Mouse (Mus musculus): ENCODE results near the gene Glce. TPM values are rescaled to one million over a fixed set of nuclear protein-coding genes. Genes with fewer than 3 reads are reported as not detected.

Gene Glce
- total RNA-seq, 2 experiments from 2014 or later = 0.08 to 0.42 TPM

- ATAC-seq (replicated peaks; ENCODE audit: low FRiP score, poor library complexity, severe bottlenecking) = no peak
Measured at GRCm38 (mm10) chr9:62125986-62126575, 3.6 kb upstream of the Glce start.

DNA sequence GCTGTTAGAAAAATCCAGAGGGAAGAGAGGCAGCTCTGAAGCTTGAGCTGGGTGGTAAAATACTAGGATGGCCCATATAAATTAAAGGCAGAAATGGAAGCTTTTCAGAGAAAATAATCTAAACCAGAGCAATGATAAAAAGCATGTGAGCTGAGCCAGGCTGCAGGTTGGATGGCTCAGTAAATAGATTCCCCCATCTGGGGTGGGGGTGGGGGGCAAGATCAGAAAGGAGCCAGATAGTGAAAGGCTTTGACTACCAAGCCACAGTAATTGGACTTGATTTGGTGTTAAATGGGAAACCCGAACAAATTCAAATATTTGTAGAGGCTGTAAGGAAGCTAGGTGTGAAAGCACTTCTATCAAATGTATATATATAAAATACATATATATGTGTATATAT is 1.8 kb upstream of the Glce start:
- no peak for ATAC-seq (replicated peaks; ENCODE audit: low FRiP score, poor library complexity, severe bottlenecking)

- ATAC-seq (replicated peaks; ENCODE audit: low FRiP score, poor library complexity, severe bottlenecking) = no peak
Measured at GRCm38 (mm10) chr9:62123496-62123895, 1.0 kb upstream of the Glce start.

- ATAC-seq (replicated peaks; ENCODE audit: low FRiP score, poor library complexity, severe bottlenecking) = no peak
Measured at GRCm38 (mm10) chr9:62121551-62122447, 656 bp downstream of the Glce start.

DNA sequence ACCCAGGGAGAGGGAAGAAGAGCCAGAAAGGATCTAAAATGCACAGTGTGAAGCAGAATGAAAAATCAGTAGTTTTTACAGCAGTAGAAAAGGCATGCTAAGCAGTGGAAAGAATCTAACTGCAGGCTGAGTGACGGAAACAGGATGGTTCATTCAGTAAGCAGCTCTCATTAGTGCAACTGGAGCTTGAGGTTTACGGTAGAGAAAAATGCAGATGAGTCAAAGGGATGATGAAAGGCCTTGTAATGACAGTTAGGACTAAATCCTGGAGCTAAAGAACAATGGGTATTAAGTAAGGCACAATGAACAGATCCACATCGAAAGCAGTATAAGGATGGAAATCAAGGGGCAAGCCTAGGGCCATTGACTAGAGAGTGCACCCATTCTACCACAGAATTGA is 3.7 kb downstream of the Glce start:
- no peak for ATAC-seq (replicated peaks; ENCODE audit: low FRiP score, poor library complexity, severe bottlenecking)

- no peak for ATAC-seq (replicated peaks; ENCODE audit: low FRiP score, poor library complexity, severe bottlenecking)
Measured at GRCm38 (mm10) chr9:62115826-62116225, 6.6 kb downstream of the Glce start.

- no peak for ATAC-seq (replicated peaks; ENCODE audit: low FRiP score, poor library complexity, severe bottlenecking)
Measured at GRCm38 (mm10) chr9:62096603-62097002, 25.9 kb downstream of the Glce start.

GRCm38 (mm10) chr9:62091604-62092003 is 30.9 kb downstream of the Glce start:
- ATAC-seq (replicated peaks; ENCODE audit: low FRiP score, poor library complexity, severe bottlenecking) = no peak

DNA sequence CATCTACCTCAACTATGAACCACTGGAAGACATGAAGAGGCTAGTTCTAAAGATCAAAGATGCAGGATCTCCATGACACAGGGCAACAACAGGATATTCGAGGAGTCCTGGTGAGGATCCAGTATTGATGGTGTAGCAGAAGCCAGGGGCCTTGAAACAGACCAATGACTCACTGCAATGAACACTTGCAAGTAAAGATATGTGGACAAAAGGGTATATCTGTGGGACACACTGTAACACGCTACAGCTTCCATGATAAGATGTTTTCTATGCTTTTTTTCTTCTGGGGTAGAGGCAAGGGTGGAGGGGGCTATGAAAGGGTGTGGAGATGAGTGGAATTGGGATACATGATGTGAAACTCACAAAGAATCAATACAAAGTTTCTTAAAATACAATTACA is 36.9 kb downstream of the Glce start:
- no peak for ATAC-seq (replicated peaks; ENCODE audit: low FRiP score, poor library complexity, severe bottlenecking)

DNA sequence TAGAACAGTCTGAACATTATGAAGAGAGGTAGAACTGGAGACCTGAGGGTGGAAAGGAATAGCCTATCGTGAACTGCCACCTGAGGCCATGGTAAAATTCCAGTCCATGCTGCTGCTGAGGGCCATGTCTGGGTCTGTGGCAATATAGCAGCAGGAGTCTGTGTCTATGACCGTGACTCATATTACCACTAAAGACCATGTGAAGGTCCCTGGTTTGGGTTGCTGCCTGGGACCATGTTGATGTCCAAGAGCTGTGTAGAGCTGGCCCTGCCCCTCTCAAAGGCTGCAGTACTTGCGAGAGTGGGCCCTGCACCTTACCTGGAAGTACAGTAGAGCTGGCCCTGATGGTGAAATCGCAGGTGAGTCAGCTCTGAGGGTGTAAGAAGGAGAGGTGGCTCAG is 37.6 kb downstream of the Glce start:
- ATAC-seq (replicated peaks; ENCODE audit: low FRiP score, poor library complexity, severe bottlenecking) = no peak

GRCm38 (mm10) chr9:62082986-62083385 is 39.5 kb downstream of the Glce start:
- no peak for ATAC-seq (replicated peaks; ENCODE audit: low FRiP score, poor library complexity, severe bottlenecking)

DNA sequence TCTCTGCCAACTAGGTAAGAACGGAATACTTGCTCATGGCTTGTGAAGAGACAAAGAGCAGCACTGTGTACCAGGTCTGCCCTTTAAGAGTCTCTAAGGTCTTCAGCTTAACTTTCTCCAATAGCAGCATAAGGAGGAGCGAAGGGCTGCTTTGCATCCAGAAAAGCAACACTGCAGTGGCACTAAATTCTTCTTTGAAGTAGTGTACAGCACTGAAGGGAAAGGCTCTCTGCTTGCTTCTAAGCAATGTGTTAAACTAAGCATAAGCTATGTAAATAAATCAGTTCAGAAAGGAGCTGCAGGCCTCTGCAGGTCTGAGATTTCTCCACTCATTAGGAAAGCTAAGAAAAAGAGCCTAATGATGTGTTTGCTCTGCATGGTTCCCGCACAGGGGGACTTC is 40.9 kb downstream of the Glce start:
- no peak for ATAC-seq (replicated peaks; ENCODE audit: low FRiP score, poor library complexity, severe bottlenecking)

DNA sequence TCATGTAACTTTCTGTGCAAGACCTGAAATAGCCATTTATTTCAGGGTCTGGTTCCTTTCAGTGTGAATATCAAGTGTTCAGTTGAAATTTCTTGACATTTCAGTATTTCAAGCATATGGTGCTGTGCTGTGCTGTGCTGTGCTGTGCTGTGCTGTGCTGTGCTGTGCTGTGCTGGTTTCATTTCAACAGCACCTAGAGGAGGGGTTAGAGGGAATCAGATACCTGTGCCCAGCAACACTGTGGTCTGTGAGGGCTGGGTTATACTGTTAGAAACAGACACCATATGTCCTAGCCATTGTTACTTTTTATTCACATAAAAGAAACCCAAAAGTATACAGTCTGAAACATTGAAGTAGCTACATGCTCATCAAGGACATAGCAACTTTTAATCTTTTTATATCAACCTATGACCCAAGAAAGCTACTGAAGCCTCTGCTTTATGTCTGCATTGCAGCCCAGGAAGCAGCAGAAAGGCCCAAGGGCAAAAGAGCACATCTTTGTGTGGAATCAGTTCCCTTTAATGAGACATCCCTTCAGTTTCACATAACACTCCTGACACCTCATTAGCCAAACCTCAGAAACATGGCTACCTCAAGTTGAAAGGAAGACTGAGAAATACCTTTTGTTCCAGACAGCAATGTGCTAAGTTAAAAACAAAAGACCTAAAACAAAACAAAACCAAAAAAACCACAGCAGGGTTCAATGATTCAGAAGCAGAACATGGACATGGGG is 42.3 kb downstream of the Glce start:
- no peak for ATAC-seq (replicated peaks; ENCODE audit: low FRiP score, poor library complexity, severe bottlenecking)

- ATAC-seq (replicated peaks; ENCODE audit: low FRiP score, poor library complexity, severe bottlenecking) = no peak
Measured at GRCm38 (mm10) chr9:62062234-62062633, 60.2 kb downstream of the Glce start.

- ATAC-seq (replicated peaks; ENCODE audit: low FRiP score, poor library complexity, severe bottlenecking) = no peak
Measured at GRCm38 (mm10) chr9:62060431-62060830, 62.0 kb downstream of the Glce start.

DNA sequence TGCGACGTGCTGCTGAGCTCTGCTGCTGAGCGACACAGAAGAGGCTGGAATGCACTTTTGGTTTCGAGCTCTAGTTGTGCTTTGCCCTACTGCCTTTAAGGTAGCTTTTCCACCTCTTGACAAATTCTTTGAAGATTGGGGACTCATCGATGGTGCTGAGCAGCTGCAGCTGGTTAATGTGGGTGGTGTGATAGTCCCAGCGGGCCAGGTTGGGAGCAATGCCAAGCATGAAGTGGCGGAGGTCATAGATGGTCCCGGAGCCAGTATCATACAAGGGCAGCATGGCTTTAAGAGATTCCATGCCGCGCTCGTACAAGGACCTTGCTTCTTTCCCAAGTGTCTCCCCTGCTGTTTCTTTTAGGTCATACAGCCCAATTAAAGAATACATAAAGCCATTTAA is 62.5 kb downstream of the Glce start:
- ATAC-seq (replicated peaks; ENCODE audit: low FRiP score, poor library complexity, severe bottlenecking) = no peak

- ATAC-seq (replicated peaks; ENCODE audit: low FRiP score, poor library complexity, severe bottlenecking) = no peak
Measured at GRCm38 (mm10) chr9:62057881-62058506, 64.5 kb downstream of the Glce start.

DNA sequence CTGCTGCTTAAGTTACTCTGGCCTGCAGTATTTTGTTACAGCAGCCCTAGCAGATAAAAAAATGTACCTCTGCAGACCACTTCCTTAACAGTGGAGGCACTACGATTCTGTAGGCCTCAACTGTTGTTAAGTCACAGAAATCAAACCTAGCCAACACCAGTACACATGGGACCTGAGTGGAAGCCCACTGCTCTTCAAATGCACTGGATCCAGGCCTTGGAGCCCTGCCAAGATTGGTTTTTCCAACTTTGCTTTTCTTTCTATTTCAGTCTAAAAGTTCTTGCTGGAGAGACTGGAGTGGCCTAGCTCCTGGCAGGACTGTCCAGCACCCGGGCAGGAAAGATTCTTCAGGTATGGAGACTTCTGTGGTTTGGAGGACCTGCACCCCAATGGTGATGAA is 66.2 kb downstream of the Glce start:
- no peak for ATAC-seq (replicated peaks; ENCODE audit: low FRiP score, poor library complexity, severe bottlenecking)

DNA sequence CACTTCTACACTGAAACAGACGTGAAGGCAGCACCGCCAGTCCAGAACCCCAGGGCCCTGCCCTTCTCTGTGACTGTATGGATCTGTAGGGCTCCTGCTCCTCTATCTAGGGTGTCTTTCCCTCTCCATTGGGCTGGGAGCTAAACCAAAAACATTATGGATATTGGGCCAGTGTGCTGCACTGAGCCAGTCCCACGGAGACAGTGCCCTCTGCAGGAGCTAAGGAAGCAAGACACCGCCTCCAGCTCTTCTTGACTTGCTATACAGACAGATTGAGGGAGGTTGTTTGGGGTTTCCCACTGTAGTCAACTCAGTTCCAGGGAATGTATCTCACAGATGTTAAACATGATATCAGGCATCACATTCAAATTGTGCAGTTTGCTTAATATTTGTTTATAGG is 71.7 kb downstream of the Glce start:
- 0 out of 2 replicates have a peak, but pooled peaks have one; percentile 39 for ATAC-seq (replicated peaks; ENCODE audit: low FRiP score, poor library complexity, severe bottlenecking)

DNA sequence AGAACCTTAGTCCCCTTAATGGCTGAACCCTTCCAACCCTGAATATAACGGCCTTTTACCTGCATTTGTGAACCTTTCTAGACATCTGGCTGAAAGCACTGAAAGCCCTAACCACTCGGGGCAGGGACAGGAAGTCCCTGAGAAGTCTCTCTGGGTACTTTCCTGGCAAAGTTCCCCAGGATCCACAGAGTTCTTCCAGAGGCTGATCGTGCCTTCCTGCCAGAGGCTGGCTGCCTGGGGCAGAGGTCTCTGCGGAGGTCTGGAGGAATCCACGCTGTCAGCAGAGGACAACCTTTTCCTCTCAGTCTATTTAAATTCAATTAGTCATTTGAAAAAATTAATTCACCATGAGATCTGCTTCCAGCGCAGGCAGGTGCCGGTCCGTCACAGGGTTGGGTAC is 73.3 kb downstream of the Glce start:
- ATAC-seq (replicated peaks; ENCODE audit: low FRiP score, poor library complexity, severe bottlenecking) = no peak

All from erythroid progenitor cell, adult 5-6 weeks (primary cell).